Mouse (Mus musculus) adrenal gland, adult 18-20 months (tissue): ENCODE data around the gene Opa3. TPM values are rescaled to one million over a fixed set of nuclear protein-coding genes. Genes with fewer than 3 reads are reported as not detected.

Experiments used
- DNase-seq, 2 experiments: peaks; one replicate each; pipeline ENCODE4 v3.0.0; 2021 to 2022; ENCODE audit warnings: low spot score in 2 of 2
- long read RNA-seq, 2 experiments: library from polyadenylated mRNA; stranded (forward); transcript quantifications; one replicate each; pipeline ENCODE4 v2.0.0; 2021
- total RNA-seq, 2 experiments: library from RNA; stranded (reverse); gene quantifications; 1 replicate in 1 of 2; 2 replicates in 1 of 2; pipeline ENCODE4 v1.2.3; 2021

Opa3 gene
- total RNA-seq: 10 to 100 TPM; 40.8 to 56.7 TPM
- long read RNA-seq, experiment 1, transcript Opa3-201 (2 exons, 3,366 nt): major isoform, 96 of 103 reads
- long read RNA-seq, experiment 1, partial matches to known transcripts: 6 of 103 reads
- long read RNA-seq, experiment 1, other reads (novel, unspliced or antisense): 1 of 103 reads
- long read RNA-seq, experiment 2, transcript Opa3-201 (2 exons, 3,366 nt): major isoform, 20 of 31 reads
- long read RNA-seq, experiment 2, partial matches to known transcripts: 0 of 31 reads
- long read RNA-seq, experiment 2, other reads (novel, unspliced or antisense): 11 of 31 reads

GRCm38 (mm10) chr7:19227883-19228792 lies at the start of gene Opa3:
Gene Opa3, plus strand, starts transcription at chr7:19228334.
- peak; percentile 97 to 98 for DNase-seq

DNA sequence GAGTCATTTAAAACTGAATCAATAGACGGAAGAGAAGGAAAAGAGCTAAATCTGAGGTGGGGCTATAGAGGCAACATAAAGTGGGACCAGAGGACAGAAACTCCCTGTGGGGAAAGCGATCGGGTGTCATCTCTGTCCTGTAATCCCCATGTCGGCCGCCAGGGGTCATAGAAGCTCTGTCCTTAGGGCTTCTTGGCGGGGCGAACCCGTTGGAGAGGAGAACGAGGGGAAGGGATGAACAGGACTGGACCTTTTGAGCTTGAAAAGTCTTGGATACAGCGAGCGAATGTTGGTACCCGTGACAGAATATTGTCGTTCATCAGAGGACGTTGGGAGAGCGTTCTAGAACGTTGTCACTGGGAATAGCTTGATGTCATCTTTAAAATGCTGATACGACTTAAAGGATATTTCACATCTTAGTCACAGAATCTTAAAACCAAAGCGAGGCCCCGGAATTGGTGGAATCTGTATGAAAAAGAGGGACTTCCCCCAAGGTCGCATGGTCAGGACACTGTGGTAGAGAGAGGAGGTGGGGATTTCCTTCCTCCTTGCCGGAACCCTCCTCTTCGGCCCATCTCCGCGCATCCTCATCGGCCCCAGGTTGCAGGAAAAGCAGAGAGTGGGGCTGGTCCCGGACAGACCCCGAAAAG lies 49.6 kb upstream of the Opa3 start:
- peak; percentile 78 to 83 for DNase-seq

- DNase-seq: peak; percentile 61 to 67
Measured at GRCm38 (mm10) chr7:19179173-19179572, 49.0 kb upstream of the Opa3 start.

DNA sequence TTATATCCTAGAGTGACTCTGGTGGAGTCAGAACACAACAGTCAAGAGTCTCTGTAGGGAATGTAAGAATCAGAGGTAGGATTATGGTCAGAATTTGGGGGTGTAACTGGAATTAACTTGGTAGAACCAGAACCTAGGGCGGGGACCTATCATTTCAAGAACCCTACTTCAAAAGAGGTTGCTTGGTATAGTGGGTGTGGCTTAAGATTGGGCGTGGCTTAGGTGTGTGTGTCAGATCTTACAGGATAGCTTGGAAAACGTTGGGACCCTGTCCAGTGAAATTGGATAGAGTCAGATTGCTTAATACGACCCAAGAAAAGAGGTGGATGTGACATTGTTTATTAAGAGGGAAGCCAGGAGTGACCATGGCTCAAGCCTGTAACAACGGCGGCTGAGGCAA lies 48.2 kb upstream of the Opa3 start:
- no peak for DNase-seq

- peak; percentile 40 to 49 for DNase-seq
Measured at GRCm38 (mm10) chr7:19180862-19181429, 47.2 kb upstream of the Opa3 start.

GRCm38 (mm10) chr7:19184250-19184649 lies 43.9 kb upstream of the Opa3 start:
- no peak for DNase-seq

GRCm38 (mm10) chr7:19184758-19185157 lies 43.4 kb upstream of the Opa3 start:
- DNase-seq: no peak

DNA sequence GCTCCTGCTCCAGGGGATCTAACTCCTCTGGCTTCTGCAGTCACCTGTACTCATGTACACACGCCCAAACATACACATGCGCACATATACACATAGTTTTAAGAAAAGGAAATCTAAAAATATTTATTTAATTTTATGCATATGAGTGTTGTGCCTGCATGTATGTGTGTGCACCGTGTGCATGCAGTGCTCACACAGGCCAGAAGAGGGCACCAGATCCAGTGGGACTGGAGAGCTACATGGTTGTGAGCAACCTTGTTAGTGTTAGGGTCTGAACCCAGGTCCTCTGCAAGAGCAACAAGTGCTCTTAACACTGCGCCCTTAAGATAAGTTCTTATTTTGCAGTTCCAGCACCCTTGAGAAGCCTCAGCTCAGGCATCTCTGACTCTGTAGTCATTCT lies 33.5 kb upstream of the Opa3 start:
- DNase-seq: no peak

DNA sequence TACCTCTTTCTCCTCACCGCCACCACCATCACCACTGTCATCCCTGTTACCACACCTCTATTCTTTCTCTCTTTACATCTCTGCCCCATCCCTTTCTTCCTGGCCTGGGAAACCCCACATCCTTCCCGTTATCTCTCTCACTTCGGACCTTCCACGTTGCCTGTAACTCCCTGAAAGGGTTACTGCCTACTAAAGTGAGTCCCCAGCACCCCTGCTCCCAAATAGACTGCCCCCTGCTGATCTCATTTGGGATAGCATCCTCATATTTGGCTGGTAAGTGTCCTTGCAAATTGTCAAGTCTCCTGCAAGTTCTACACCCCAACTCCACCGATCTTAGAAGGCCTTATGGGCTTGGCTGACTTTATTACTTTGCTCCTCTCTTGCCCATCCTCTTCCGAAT lies 31.5 kb upstream of the Opa3 start:
- peak in 1 of 2 experiments; percentile 45 for DNase-seq

DNA sequence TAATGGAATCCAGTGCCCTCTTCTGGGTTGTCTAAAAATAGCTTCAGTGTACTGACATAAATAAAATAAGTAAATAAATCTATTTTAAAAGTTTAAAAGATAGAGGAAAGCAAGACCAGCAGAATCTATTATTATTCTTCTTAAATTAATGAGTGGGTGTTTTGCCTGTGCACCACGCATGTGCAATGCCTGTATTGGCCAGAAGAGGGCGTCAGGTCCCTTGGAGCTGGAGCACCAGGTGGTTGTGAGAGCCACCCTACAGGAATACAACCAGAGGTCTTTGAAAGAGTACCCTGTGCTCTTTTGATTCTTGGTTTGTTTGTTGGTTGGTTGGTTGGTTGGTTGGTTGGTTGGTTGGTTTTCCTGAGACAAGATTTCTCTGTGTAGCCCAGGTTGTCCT lies 30.1 kb upstream of the Opa3 start:
- DNase-seq: peak; percentile 39 to 59

DNA sequence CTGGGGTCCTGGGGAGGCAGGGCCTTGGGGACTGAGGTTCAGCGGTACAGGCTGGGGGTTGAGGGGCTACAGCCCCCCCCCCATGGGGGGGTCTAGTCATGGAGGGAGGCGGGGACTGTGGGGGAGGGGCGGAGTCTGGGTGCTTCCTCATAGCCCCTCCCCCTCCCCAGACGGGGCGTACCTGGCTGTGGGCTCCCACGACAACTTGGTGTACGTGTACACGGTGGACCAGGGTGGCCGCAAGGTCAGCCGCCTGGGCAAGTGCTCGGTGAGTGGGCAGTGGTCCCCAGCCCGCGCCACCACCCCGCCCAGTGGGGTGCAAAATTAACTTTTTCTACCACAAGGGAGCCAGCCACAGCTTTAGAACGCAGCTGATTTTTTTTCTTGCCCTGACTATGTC lies 26.5 kb upstream of the Opa3 start:
- DNase-seq: no peak

- DNase-seq: no peak
Measured at GRCm38 (mm10) chr7:19202065-19202850, 25.9 kb upstream of the Opa3 start.

- DNase-seq: no peak
Measured at GRCm38 (mm10) chr7:19208201-19208910, 19.8 kb upstream of the Opa3 start.

- peak; percentile 42 to 56 for DNase-seq
Measured at GRCm38 (mm10) chr7:19208944-19209472, 19.1 kb upstream of the Opa3 start.

DNA sequence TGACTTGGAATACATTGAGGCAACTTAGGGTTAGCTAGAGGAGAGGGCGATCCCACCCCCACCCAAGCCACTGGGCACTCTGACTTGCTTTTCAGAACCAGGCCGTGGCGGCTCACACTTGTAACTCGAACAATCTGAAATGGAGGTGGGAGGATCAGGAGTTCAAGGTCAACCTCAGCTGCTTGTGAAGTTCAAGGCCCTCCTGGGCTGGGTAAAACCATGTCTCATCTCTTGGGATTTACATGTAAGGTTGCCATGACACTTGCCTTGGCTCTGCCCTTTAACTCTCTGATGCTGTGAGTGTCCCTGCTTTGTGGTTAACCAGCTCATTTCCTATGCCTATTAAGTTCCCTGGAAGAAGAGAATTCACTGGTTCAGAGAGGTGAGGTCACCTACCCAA lies 18.6 kb upstream of the Opa3 start:
- DNase-seq: no peak

- no peak for DNase-seq
Measured at GRCm38 (mm10) chr7:19210010-19210409, 18.1 kb upstream of the Opa3 start.

DNA sequence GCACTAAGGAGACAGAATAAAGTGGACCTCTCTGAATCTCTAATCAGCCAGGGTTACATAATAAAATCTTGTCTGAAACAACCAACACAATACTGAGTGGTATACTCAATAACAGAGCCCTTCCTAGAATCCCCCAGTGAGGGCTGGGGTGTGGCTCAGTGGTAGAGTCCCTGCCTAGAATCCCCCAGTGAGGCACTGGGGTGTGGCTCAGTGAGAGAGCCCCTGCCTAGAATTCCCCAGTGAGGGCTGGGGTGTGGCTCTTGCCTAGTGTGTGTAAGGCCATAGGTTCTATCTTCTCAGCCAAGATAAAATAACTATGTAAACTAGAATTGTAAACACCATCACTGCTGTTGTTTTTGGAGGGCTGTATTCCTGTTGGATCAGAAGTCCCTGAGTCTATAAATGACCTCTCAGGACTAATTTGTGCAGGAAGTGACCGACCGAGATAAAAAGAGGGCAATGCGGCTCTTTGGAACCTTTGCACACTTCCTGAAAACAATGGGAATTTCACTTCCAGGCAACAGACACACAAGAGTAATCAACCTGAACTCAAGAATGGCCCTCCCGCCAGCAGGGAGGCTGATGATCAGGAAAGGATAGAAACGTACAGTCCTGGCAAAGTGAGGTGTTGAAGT lies 17.0 kb upstream of the Opa3 start:
- DNase-seq: no peak

- DNase-seq: peak; percentile 46 to 66
Measured at GRCm38 (mm10) chr7:19211996-19212755, 16.0 kb upstream of the Opa3 start, which contains the start of gene Gpr4. Gene Gpr4, plus strand, starts transcription at chr7:19212538.
